Mouse (Mus musculus) bone marrow macrophage, adult 2 months (primary cell): ENCODE results near the gene Gspt1.

Source experiments
- CTCF ChIP-seq: IDR thresholded peaks from 2 replicates; pipeline ENCODE4 v1.5.1; 2012; ENCODE audit warnings: low read depth, mild to moderate bottlenecking, low read length, moderate library complexity
- POLR2A ChIP-seq: IDR thresholded peaks from 2 replicates; pipeline ENCODE4 v1.6.1; 2012; ENCODE audit warnings: mild to moderate bottlenecking, low read depth, low read length, borderline replicate concordance

GRCm38 (mm10) chr16:11263266-11263665 lies 9.1 kb upstream of the Gspt1 start:
- no peak for TF ChIP-seq POLR2A
- TF ChIP-seq CTCF, result no peak
